Mouse (Mus musculus) ES-E14 (cell line): ENCODE measurements at regions not wholly inside any gene's neighbourhood (a gene's known extent, or its start where the extent isn't known, plus 50 kb on each side); places are given as distances from the start of the nearest gene placed in this dataset.

ENCODE experiments used
- DNase-seq: peaks from one replicate; pipeline ENCODE4 v3.0.0-alpha.2; 2013; ENCODE audit warnings: low read depth, low spot score
- H3K27ac ChIP-seq: 2 replicates; pipeline ENCODE4 v1.5.1; 2012; ENCODE audit warnings: low read depth, mild to moderate bottlenecking, low read length, moderate library complexity, mixed read lengths; ENCODE audit not compliant: poor library complexity, insufficient read depth, severe bottlenecking
- H3K36me3 ChIP-seq: 2 replicates; pipeline ENCODE4 v1.6.1; 2012; ENCODE audit warnings: mild to moderate bottlenecking, low read length, moderate library complexity, mixed read lengths; ENCODE audit not compliant: control insufficient read depth, poor library complexity, insufficient read depth, severe bottlenecking
- H3K4me1 ChIP-seq, 2 experiments: fragments of 150-350 bp in 1 of 2; sonication (generic) in 1 of 2; 2 replicates each; pipeline ENCODE4 v1.6.1; 2012; ENCODE audit warnings: low read length in 2 of 2, mild to moderate bottlenecking in 1 of 2, mixed read lengths in 1 of 2; ENCODE audit not compliant: control insufficient read depth in 2 of 2, insufficient read depth in 2 of 2, poor library complexity in 1 of 2
- H3K4me3 ChIP-seq, 2 experiments: fragments of 150-350 bp in 1 of 2; sonication (generic) in 1 of 2; 2 replicates each; pipeline ENCODE4 v1.5.1; 2012; ENCODE audit warnings: low read length in 2 of 2, low read depth in 1 of 2, mild to moderate bottlenecking in 1 of 2, mixed read lengths in 1 of 2; ENCODE audit not compliant: insufficient read depth in 1 of 2, poor library complexity in 1 of 2, severe bottlenecking in 1 of 2
- H3K9ac ChIP-seq: 2 replicates; pipeline ENCODE4 v1.6.1; 2012; ENCODE audit warnings: low read depth, mild to moderate bottlenecking, low read length, mixed read lengths; ENCODE audit not compliant: poor library complexity, insufficient read depth, severe bottlenecking
- H3K9me3 ChIP-seq: fragments of 150-350 bp; sonication (generic); 2 replicates; pipeline ENCODE4 v1.6.1; 2012; ENCODE audit warnings: low read depth, mild to moderate bottlenecking, low read length; ENCODE audit not compliant: control insufficient read depth, insufficient read depth
- CHD2 ChIP-seq: IDR thresholded peaks from 2 replicates; pipeline ENCODE4 v1.6.1; 2014; ENCODE audit warnings: mild to moderate bottlenecking, low read depth, low read length, inconsistent platforms
- HCFC1 ChIP-seq: IDR thresholded peaks from 2 replicates; pipeline ENCODE4 v1.6.1; 2012; ENCODE audit warnings: low read length, inconsistent platforms, borderline replicate concordance; ENCODE audit not compliant: insufficient read depth
- MAFK ChIP-seq: IDR thresholded peaks from 2 replicates; pipeline ENCODE4 v1.6.1; 2014; ENCODE audit warnings: mild to moderate bottlenecking, low read depth, low read length, inconsistent platforms; ENCODE audit not compliant: insufficient read depth
- ZC3H11A ChIP-seq: IDR thresholded peaks from 2 replicates; pipeline ENCODE4 v1.6.1; 2012; ENCODE audit warnings: low read depth, mild to moderate bottlenecking, inconsistent platforms, low read length, borderline replicate concordance
- ZNF384 ChIP-seq: IDR thresholded peaks from 2 replicates; pipeline ENCODE4 v1.6.1; 2012; ENCODE audit warnings: low read depth, low read length, inconsistent platforms
- in situ Hi-C, 2 experiments: fragments of 600-800 bp; cut with MboI; formaldehyde crosslinking; loops; one replicate each; pipeline ENCODE4 v1.15.1; 2025; ENCODE audit warnings: low sequenced_read_pairs in 2 of 2, inconsistent platforms in 1 of 2; ENCODE audit not compliant: unreplicated experiment in 2 of 2

GRCm38 (mm10) chr1:168569930-168570515 is 138.0 kb upstream of the Pbx1 start:
- Histone ChIP-seq H3K27ac (no peak overlapping the region), H3K4me1 (no peaks in the 10 kb centered on the region), H3K36me3 (no peaks in the 10 kb centered on the region), H3K4me3 (no peak overlapping the region), H3K9ac (no peak overlapping the region), H3K9me3 (no peaks in the 10 kb centered on the region)
- in situ Hi-C loops, result no loop called here
- TF ChIP-seq MAFK, result no peak
- no peak for TF ChIP-seq ZC3H11A
- no peak for TF ChIP-seq ZNF384
- TF ChIP-seq CHD2, result no peak
- TF ChIP-seq HCFC1, result no peak
- DNase-seq, result no peak

GRCm38 (mm10) chr1:168552394-168552793 is 120.3 kb upstream of the Pbx1 start:
- no peak overlapping the region for H3K9ac ChIP-seq
- no peaks in the 10 kb centered on the region for H3K4me1 ChIP-seq
- no peaks in the 10 kb centered on the region for H3K36me3 ChIP-seq
- in situ Hi-C loops, result no loop called here
- no peak overlapping the region for H3K27ac ChIP-seq
- H3K9me3 ChIP-seq, result no peaks in the 10 kb centered on the region
- no peak for DNase-seq
- no peak overlapping the region for H3K4me3 ChIP-seq
- TF ChIP-seq CHD2 (no peak), MAFK (no peak), HCFC1 (no peak), ZNF384 (no peak), ZC3H11A (no peak)

- Histone ChIP-seq H3K36me3 (no peaks in the 10 kb centered on the region), H3K4me3 (no peak overlapping the region), H3K9ac (no peak overlapping the region), H3K27ac (no peak overlapping the region), H3K9me3 (no peaks in the 10 kb centered on the region), H3K4me1 (no peaks in the 10 kb centered on the region)
- DNase-seq, result no peak
- TF ChIP-seq ZC3H11A (no peak), HCFC1 (no peak), MAFK (no peak), CHD2 (no peak), ZNF384 (no peak)
- in situ Hi-C loops, result no loop called here
These were observed 117.9 kb upstream of the Pbx1 start for GRCm38 (mm10) chr1:168549807-168550435.

- in situ Hi-C loops, result no loop called here
- DNase-seq, result no peak
- H3K4me1 ChIP-seq, result no peaks in the 10 kb centered on the region
These were observed 114.1 kb upstream of the Pbx1 start for GRCm38 (mm10) chr1:168546156-168546555.

More at GRCm38 (mm10) chr1:168546156-168546555, 114.1 kb upstream of the Pbx1 start:
- H3K36me3 ChIP-seq, result no peaks in the 10 kb centered on the region
- TF ChIP-seq ZC3H11A, result no peak
- TF ChIP-seq MAFK, result no peak
- no peak for TF ChIP-seq HCFC1
- TF ChIP-seq CHD2, result no peak
- no peak for TF ChIP-seq ZNF384
- H3K9ac ChIP-seq, result no peak overlapping the region
- no peak overlapping the region for H3K27ac ChIP-seq
- no peak overlapping the region for H3K4me3 ChIP-seq
- no peaks in the 10 kb centered on the region for H3K9me3 ChIP-seq
